Comparison of ENCODE assay signal across 8 mouse cellular contexts in genomic region chr7:75806711-75807110, GRCm38 (mm10). TPM values are rescaled to one million over a fixed set of nuclear protein-coding genes. Genes with fewer than 3 reads are reported as not detected.
DNase-seq lines count a peak whose midpoint lies in the region; ATAC-seq and TF ChIP-seq lines count a peak whose summit lies in the region.

No protein-coding gene starts in this region.

- no peaks in the 10 kb centered on the region for H3K36me3 ChIP-seq in limb, embryonic 14.5 days (ENCODE audit: control insufficient read depth, insufficient read depth, low read length)
- H3K36me3 ChIP-seq in limb, embryonic 10.5 days = no peaks in the 10 kb centered on the region

- peak; percentile 45 for DNase-seq in limb, embryonic 14.5 days (ENCODE audit: low spot score)
- no peak for DNase-seq in limb, embryonic 10.5 days (ENCODE audit: low spot score)
- DNase-seq in heart, postnatal 4 days = peak; percentile 81
- peak; percentile 80 for DNase-seq in lung, postnatal 14 days
- no peak for DNase-seq in layer of hippocampus, adult 18-20 months (ENCODE audit: low spot score in 2 of 2)
- DNase-seq in T-cell, adult 2 months (ENCODE audit: low spot score) = no peak
- no peak for DNase-seq in thymus, postnatal 4 days

- no peak for ATAC-seq in limb, embryonic 14.5 days (ENCODE audit: low FRiP score, low read depth)
- peak; percentile 8; the same call in 1 of the 2 replicates for ATAC-seq in common myeloid progenitor, adult 5-6 weeks (replicated peaks; ENCODE audit: low read depth, poor library complexity, severe bottlenecking)

- H3K9ac ChIP-seq in limb, embryonic 14.5 days (ENCODE audit: low read depth, low read length, severe bottlenecking) = no peak overlapping the region

- no peak overlapping the region for H3K4me3 ChIP-seq in limb, embryonic 14.5 days (replicated peaks; ENCODE audit: low read length)
- H3K4me3 ChIP-seq in limb, embryonic 10.5 days = no peak overlapping the region

- H3K4me1 ChIP-seq in limb, embryonic 14.5 days (ENCODE audit: control insufficient read depth, insufficient read depth, low read length) = no peaks in the 10 kb centered on the region
- H3K4me1 ChIP-seq in limb, embryonic 10.5 days = peaks cover 13% of the 10 kb centered on the region

- H3K27ac ChIP-seq in limb, embryonic 14.5 days (replicated peaks; ENCODE audit: low read depth, low read length) = no peak overlapping the region
- H3K27ac ChIP-seq in limb, embryonic 10.5 days = no peak overlapping the region

- TF ChIP-seq POLR2A in limb, embryonic 14.5 days (IDR thresholded peaks at IDR 0.05; ENCODE audit: borderline replicate concordance, extremely low read depth, insufficient read depth, insufficient read length) = no peak

- no peaks in the 10 kb centered on the region for H3K9me3 ChIP-seq in limb, embryonic 14.5 days (ENCODE audit: control insufficient read depth, low read length)
- H3K9me3 ChIP-seq in limb, embryonic 10.5 days (replicated peaks) = no peaks in the 10 kb centered on the region

- WGBS in limb, embryonic 14.5 days = 19% methylated on average over 4 of the region's 4 CpGs
- 45% methylated on average over 4 of the region's 4 CpGs for WGBS in limb, embryonic 10.5 days

- H3K27me3 ChIP-seq in limb, embryonic 14.5 days (ENCODE audit: control insufficient read depth, insufficient read depth, low read length) = no peaks in the 10 kb centered on the region
- H3K27me3 ChIP-seq in limb, embryonic 10.5 days (ENCODE audit: low read depth, poor library complexity, severe bottlenecking) = no peaks in the 10 kb centered on the region

- H3K4me2 ChIP-seq in limb, embryonic 14.5 days (replicated peaks; ENCODE audit: low read depth, low read length, severe bottlenecking) = no peak overlapping the region

RNA-seq across cellular contexts. Expression of gene Klhl25, which starts 41.4 kb away (rescaled TPM):
- 17.2 and 20.8 TPM in 2 replicates for polyA plus RNA-seq in limb, embryonic 14.5 days (2012; rRNA removed)
- 17.9 and 19.4 TPM in 2 replicates for polyA plus RNA-seq in limb, embryonic 14.5 days (2014; fragmentation: Nextera tagmentation; extraction: Ambion mirVana)
- 23.5 and 26.5 TPM in 2 replicates for polyA plus RNA-seq in limb, embryonic 10.5 days (2016; fragmentation: Nextera tagmentation; extraction: Ambion mirVana)
- total RNA-seq in common myeloid progenitor, adult 5-6 weeks (2017) = 6.3 and 8.3 TPM in 2 replicates
- 10 to 100 TPM in 1 of 2 experiments, 1 to 10 TPM in 1; 9.6 to 12.2 TPM for total RNA-seq in heart, postnatal 4 days (2021)
- 1 to 10 TPM; 9.7 to 9.9 TPM for total RNA-seq in layer of hippocampus, adult 18-20 months (2021)

Comparison
In these comparisons a context has a peak if more than half of its experiments do, and no peak if none do; other contexts are left out.
1. DNase-seq: peak in limb, embryonic 14.5 days (single experiment), heart, postnatal 4 days (single experiment) and lung, postnatal 14 days (single experiment); none in limb, embryonic 10.5 days (single experiment), layer of hippocampus, adult 18-20 months (0 of 2), T-cell, adult 2 months (single experiment) and thymus, postnatal 4 days (single experiment).